Mouse (Mus musculus) small intestine, adult 2 months (tissue): ENCODE results near the gene Nup50. TPM values are rescaled to one million over a fixed set of nuclear protein-coding genes. Genes with fewer than 3 reads are reported as not detected.

ENCODE experiments used
- H3K27ac ChIP-seq: fragments of 200-500 bp; 2 replicates; pipeline ENCODE4 v1.5.1; 2012; ENCODE audit warnings: low read depth, low read length, control low read depth, inconsistent platforms; ENCODE audit not compliant: insufficient read depth
- H3K27me3 ChIP-seq: fragments of 200-500 bp; 2 replicates; pipeline ENCODE4 v1.6.1; 2012; ENCODE audit warnings: mild to moderate bottlenecking, moderate library complexity, low read length, inconsistent platforms; ENCODE audit not compliant: control insufficient read depth, insufficient read depth
- H3K36me3 ChIP-seq: fragments of 200-500 bp; 2 replicates; pipeline ENCODE4 v1.6.1; 2012; ENCODE audit warnings: mild to moderate bottlenecking, low read length, control low read depth, inconsistent platforms; ENCODE audit not compliant: control insufficient read depth, insufficient read depth
- H3K4me1 ChIP-seq: fragments of 200-500 bp; 2 replicates; pipeline ENCODE4 v1.6.1; 2012; ENCODE audit warnings: low read length, inconsistent platforms, mixed read lengths; ENCODE audit not compliant: control insufficient read depth, insufficient read depth, insufficient read length
- H3K4me3 ChIP-seq: fragments of 200-500 bp; 2 replicates; pipeline ENCODE4 v1.5.1; 2012; ENCODE audit warnings: low read depth, mild to moderate bottlenecking, control low read depth, inconsistent platforms, low read length, moderate library complexity
- CTCF ChIP-seq: fragments of 200-500 bp; IDR thresholded peaks from 2 replicates; pipeline ENCODE4 v1.5.1; 2012; ENCODE audit warnings: low read depth, mild to moderate bottlenecking, control low read depth, inconsistent platforms, low read length, moderate library complexity, mixed read lengths; ENCODE audit not compliant: insufficient replicate concordance, insufficient read length; ENCODE audit errors: extremely low read depth
- POLR2A ChIP-seq: fragments of 200-500 bp; IDR thresholded peaks from 2 replicates; pipeline ENCODE4 v1.6.1; 2012; ENCODE audit warnings: low read depth, mild to moderate bottlenecking, control low read depth, inconsistent platforms, low read length, moderate library complexity
- WGBS: fragments of 180-500 bp; shearing (Covaris S2); methylation state at CpG from one replicate; pipeline ENCODE4 v1.1.7; 2018; 5-methylcytosine and 5-hydroxymethylcytosine counted together
- polyA plus RNA-seq: library from polyadenylated mRNA; depleted of rRNA; stranded (reverse); fragments of >200 nt; gene quantifications from 2 replicates; pipeline ENCODE4 v1.2.3, GENCODE M21; 2012; rRNA removed

Gene Nup50
- polyA plus RNA-seq, 1 experiment = 7.3 TPM

- H3K36me3 ChIP-seq = no peaks in the 10 kb centered on the region
- TF ChIP-seq CTCF (no peak), POLR2A (no peak)
- H3K27ac ChIP-seq = no peak overlapping the region
- H3K4me3 ChIP-seq = no peak overlapping the region
- WGBS = 87% methylated on average over 12 of the region's 12 CpGs
- no peaks in the 10 kb centered on the region for H3K27me3 ChIP-seq
- H3K4me1 ChIP-seq = peaks cover 11% of the 10 kb centered on the region
Measured at GRCm38 (mm10) chr15:84985516-84986160, 62.4 kb downstream of the Nup50 start.

- Histone ChIP-seq H3K4me1 (peaks cover 11% of the 10 kb centered on the region), H3K4me3 (peak overlapping the region; percentile 76), H3K36me3 (no peaks in the 10 kb centered on the region), H3K27ac (no peak overlapping the region), H3K27me3 (no peaks in the 10 kb centered on the region)
- WGBS = 63% methylated on average over 4 of the region's 4 CpGs
- TF ChIP-seq POLR2A (no peak), CTCF (no peak)
Measured at GRCm38 (mm10) chr15:84986171-84987019, 63.2 kb downstream of the Nup50 start.

GRCm38 (mm10) chr15:84987020-84987815 is 64.0 kb downstream of the Nup50 start:
- Histone ChIP-seq H3K36me3 (no peaks in the 10 kb centered on the region), H3K27ac (peak overlapping the region; percentile 27; the same call in 1 of the 2 replicates), H3K4me1 (peaks cover 11% of the 10 kb centered on the region), H3K4me3 (peak overlapping the region; percentile 76), H3K27me3 (no peaks in the 10 kb centered on the region)
- WGBS = under 1% methylated on average over 48 of the region's 53 CpGs
- no peak for TF ChIP-seq CTCF
- TF ChIP-seq POLR2A = no peak

- H3K27ac ChIP-seq = peak within 1 kb of the TSS; percentile 63
- TF ChIP-seq POLR2A = peak; percentile 64; the same call in 1 of the 2 replicates
- no peak for TF ChIP-seq CTCF
- peak within 1 kb of the TSS; percentile 76 for H3K4me3 ChIP-seq
- 2% methylated on average over 43 of the region's 59 CpGs for WGBS
- no peaks in the 10 kb centered on the region for H3K27me3 ChIP-seq
- H3K4me1 ChIP-seq = peaks cover 5% of the 10 kb centered on the region
- no peaks in the 10 kb centered on the region for H3K36me3 ChIP-seq
Measured at GRCm38 (mm10) chr15:84987874-84988825, 64.9 kb downstream of the Nup50 start, which contains the start of gene 5031439G07Rik. 5031439G07Rik (minus strand) TSS chr15:84988551.

GRCm38 (mm10) chr15:84989098-84989497 is 65.9 kb downstream of the Nup50 start:
- no peaks in the 10 kb centered on the region for H3K36me3 ChIP-seq
- WGBS = 84% methylated on average over 3 of the region's 3 CpGs
- no peak overlapping the region for H3K27ac ChIP-seq
- H3K27me3 ChIP-seq = no peaks in the 10 kb centered on the region
- H3K4me3 ChIP-seq = no peak overlapping the region
- TF ChIP-seq CTCF = no peak
- TF ChIP-seq POLR2A = no peak
- peaks cover 2% of the 10 kb centered on the region; the same call in 1 of the 2 replicates for H3K4me1 ChIP-seq

- Histone ChIP-seq H3K36me3 (no peaks in the 10 kb centered on the region), H3K4me1 (peaks cover 2% of the 10 kb centered on the region; the same call in 1 of the 2 replicates), H3K27ac (no peak overlapping the region), H3K27me3 (no peaks in the 10 kb centered on the region), H3K4me3 (no peak overlapping the region)
- no peak for TF ChIP-seq POLR2A
- no peak for TF ChIP-seq CTCF
- WGBS = 81% methylated on average over 7 of the region's 7 CpGs
Measured at GRCm38 (mm10) chr15:84989771-84990170, 66.6 kb downstream of the Nup50 start.

Other genes starting within 250 kb of the Nup50 start
- 4.2 and 6.3 TPM in 2 replicates for gene Arhgap8, start 203.4 kb upstream of the Nup50 start, polyA plus RNA-seq
- gene Phf21b, start 67.4 kb upstream of the Nup50 start, polyA plus RNA-seq = 2.1 and 5.1 TPM in 2 replicates
- 0.05 and 0.09 TPM in 2 replicates for gene Gm29666, start 3.4 kb upstream of the Nup50 start, polyA plus RNA-seq
- gene 5031439G07Rik, start 65.1 kb downstream of the Nup50 start, polyA plus RNA-seq = 7.9 and 14.3 TPM in 2 replicates
- gene Upk3a, start 93.7 kb downstream of the Nup50 start, polyA plus RNA-seq = 3.9 and 6.3 TPM in 2 replicates
- gene Fam118a, start 105.5 kb downstream of the Nup50 start, polyA plus RNA-seq = 2.0 and 21.4 TPM in 2 replicates
- not detected in 2 replicates for gene Smc1b, start 208.6 kb downstream of the Nup50 start, polyA plus RNA-seq
- gene Ribc2, start 208.7 kb downstream of the Nup50 start, polyA plus RNA-seq = not detected in 2 replicates